Mouse (Mus musculus): ENCODE measurements around the gene Epc2.

Gene Epc2

DNA sequence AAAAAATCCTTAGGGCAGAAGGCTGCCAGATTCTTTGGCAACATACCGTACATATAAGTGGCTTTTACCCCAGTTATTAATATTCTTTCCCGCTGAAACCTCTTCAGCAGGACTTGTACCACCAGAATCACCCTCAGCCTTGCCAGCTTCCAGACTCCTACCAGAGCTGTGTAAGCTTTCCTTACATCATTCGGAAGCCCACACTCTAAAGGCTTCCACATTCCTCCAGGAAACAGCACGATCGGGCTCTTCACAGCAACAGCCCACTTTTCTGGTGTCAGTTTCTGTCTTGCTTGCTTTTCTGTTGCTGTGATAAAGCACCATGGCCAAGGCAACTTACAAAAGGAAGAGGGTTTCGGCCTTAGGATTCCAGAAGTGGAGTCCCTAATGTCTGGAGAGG, 21.2 kb downstream of the Epc2 start:
- DNase-seq = no peak

DNA sequence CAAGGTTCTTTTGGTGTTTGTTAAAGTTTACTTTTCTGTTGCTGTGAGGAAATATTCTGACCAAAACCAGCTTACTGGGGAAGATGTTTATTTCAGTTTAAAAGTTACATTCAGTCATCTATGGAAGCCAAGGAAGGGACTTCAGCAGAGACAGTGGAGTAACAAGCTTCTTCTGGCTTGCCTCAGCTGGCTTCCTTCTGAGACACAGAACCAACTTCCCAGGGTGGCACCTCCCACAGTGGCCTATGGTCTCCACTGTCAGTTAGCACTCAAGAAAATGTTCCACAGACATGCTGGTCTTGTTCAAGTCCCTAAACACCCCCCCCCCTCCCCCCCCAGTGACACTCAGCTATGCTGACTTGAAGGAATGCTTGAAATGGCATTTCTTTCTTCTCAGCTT, 30.9 kb downstream of the Epc2 start:
- DNase-seq = no peak

DNA sequence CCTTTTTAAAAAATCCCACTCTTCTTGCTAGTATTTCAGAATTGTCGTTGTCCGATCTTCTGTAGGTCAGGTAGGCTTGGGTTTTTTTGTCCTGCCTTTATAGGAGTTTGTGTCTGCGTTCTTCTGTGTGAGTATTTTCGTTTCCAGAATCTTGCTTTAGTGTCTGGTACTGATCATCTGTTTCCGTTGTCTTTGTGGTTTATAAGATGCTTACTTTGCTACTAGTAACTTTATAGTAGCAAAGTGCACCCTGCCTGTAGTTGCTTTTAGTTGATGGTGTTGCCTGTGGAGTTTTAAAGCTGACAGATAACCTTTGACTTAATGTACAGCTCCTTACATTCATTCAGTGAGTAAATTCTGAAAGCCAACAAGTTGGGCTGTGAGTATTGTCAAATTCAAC, 32.1 kb downstream of the Epc2 start:
- DNase-seq = no peak

DNA sequence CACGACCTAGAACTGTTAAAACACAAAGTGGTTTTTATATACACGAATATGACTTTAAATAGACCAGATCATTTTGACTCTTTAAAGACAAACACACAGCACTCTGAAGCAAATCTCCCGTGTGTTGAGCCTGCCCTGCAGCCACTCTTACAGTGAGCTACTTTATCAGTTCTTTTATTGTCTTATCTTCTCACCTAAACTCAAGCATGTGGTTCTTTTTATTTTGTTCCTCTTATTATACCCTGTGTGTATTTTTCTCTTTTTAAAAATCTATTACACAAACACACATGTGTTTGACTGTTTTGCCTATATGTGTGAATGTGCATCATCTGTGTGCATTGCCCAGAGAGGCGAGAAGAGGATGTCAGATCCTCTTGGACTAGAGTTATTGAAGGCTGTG, 50.1 kb downstream of the Epc2 start:
- DNase-seq = no peak

DNA sequence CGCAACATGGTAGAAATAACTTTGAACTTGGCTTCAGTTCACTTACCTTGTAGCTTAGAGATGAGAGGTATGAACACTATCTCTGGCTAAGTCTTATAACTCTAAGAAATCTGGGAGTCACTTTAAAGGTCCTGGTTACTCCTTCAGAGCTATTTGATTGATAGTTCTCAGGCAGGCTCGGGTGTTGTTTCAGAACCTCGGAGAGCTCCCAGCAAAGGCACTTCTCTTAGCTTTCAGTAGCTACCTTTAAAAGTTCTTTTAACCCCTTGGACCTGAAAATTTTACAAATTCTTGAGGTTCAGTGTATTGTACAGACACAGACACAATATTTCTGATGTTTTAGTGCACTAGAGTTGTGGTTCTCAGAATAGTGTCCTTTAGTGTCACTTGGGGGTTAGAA, 52.3 kb downstream of the Epc2 start:
- no peak for DNase-seq

DNA sequence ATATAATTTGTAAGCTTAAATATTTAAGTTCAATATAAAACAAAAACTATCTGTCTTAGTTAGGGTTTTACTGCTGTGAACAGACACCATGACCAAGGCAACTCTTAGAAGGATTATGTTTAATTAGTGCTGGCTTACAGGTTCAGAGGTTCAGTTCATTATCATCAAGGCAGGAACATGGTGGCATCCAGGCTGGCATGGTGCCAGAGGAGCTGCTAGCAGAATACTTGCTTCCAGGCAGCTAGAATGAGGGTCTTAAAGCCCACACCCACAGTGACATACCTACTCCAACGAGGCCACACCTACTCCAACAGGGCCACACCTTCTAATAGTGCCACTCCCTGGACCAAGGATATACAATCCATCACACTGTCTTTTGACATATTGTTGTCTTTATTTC, 53.9 kb downstream of the Epc2 start:
- DNase-seq = peak; percentile 54 to 55

DNA sequence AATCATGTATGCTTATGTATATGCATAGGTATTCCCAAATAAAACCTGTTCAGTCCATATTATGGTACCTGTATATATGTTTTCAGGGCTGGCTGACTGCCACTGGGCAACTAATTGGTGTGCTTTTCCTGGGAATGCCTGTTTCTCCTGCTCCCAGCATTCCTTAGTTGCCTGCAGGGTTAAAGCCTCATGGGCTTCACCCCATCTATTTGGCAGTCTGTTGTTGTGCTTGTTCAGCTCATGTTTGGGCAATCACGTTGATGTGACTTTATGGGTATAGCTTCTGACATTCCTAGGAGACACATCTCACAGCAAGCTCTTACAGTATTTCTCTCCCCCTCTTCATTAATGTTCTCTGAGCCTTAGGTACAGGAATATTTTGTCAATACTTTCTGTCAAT, 59.5 kb downstream of the Epc2 start:
- DNase-seq = no peak

DNA sequence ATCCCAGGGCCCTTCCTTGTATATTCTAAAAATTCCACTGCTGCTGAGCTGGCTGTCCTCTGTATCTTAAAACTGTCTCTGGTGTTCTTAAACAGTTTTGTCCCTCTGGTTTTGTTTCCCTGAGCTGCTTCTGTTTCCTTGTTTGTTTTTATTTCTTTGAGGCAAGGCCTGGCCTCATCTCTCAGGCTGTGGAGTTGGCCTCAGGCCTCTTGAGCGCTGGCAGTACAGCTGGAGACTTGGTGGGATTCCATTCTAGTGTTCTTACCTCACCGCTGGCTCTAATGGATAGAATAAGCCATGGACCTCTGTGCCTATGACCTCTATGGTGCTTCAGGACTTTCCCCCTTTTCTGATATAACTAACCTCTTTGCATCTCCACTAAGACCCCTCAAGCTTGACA, 64.7 kb downstream of the Epc2 start:
- no peak for DNase-seq

DNA sequence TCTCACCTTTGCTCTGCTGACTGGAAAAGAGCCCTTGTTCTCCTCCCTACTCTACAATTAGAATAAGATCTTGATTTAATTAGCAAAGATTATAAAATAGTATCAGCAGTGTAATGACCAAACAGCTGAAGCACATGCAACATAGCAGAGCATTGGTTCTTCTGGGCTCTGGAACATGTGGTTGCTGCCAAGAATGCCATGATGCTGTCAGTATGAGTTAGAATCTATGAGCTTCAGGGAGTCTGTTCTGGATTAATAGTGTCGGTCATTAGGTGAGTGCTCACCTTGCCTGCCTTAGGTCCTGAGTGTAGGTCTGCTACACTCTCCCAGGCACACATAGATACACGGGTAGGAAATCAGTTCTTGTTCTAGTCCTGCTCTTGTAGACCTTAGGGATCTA, 69.1 kb downstream of the Epc2 start:
- peak; percentile 51 to 54 for DNase-seq

DNA sequence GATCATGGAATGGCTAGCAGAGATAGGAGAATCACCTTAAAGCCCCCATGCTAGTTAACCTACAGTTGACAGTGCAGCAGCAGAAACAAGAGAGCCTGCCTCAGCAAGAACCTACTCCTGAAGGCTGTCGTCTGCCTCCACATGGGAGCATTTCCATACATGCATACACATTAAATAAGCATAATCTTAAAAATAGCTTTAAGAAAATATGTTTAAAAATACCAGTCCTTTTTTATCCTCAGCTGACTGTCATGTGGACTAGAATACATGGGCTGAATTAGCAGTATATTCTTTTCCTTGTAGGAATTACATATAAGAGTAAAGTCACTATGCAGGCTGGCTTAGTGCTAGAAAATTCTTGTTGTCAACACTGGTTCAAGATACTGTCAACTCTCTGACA, 69.7 kb downstream of the Epc2 start:
- DNase-seq = no peak

DNA sequence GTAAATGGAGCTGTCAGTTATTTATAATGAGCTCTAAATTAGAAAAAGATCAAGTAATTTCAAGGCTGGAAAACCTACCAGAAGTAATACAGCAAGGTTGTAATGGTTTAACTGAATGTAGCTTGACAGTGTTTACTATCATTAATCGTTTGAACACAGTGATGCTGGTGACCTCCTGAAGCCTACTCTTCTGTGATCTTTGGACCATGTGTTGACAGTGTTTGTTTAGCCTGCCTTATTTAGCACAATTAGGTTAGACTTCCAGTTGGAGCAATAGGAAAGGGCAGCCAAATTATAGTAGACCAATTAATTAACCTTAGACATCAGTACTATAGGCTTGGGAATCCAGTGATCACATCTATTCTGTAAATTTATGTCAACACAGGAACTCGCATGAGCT, 70.3 kb downstream of the Epc2 start:
- DNase-seq = no peak

DNA sequence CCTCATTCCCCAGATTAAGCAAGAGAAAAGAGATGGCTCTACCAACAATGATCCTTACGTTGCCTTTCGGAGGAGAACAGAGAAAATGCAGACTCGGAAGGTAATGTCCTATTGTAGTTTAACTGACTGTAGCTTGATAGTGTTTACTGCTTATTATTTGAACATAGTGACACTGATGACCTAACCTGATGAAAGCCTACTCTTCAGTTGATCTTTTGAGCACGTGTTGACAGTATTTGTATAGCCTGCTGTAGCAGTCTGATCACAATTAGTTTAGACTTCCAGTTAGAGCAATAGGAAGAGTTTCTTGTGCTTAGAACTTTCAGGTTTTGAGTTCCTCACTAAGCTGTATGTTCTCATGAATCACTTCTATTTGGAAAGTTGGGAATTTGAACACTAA, 71.3 kb downstream of the Epc2 start:
- DNase-seq = no peak

DNA sequence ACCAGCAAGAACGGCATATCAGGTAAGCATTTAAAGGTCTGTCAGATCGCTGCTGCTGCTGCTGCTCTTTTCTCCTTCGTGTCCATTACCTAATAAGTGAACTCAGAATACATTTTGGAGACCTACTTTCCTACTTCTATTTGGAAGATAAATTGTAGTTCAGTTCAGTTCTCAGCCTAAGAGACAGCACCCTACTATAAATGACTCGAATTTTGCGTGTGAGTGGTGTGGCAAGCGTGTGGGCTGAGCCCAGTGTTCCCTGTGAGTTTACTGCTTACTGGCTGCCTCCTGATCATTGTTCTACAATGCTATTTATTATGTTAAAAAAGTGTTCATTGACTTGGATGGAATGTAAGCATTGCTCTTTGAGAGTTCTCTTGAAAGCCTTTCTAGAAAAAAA, 85.9 kb downstream of the Epc2 start:
- no peak for DNase-seq

DNA sequence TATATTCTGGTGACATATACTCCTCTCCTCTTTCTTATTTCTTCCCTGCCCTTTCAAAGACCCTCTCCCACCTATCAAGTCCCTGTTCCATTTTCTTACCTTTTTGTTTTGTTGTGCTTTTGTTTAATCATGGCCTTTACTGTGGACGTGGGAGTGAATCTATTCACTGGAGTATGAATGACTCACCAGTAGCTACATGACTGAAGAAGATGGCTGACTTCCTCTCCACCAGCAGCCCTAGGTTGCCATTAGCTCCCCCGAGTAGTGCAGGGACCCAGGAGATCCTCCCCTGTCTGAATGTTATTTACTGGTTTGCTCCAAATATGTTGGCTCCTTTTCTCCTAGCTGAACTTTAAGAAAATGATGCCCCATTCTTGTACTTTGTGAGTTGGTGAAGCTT, 86.8 kb downstream of the Epc2 start:
- DNase-seq = no peak

DNA sequence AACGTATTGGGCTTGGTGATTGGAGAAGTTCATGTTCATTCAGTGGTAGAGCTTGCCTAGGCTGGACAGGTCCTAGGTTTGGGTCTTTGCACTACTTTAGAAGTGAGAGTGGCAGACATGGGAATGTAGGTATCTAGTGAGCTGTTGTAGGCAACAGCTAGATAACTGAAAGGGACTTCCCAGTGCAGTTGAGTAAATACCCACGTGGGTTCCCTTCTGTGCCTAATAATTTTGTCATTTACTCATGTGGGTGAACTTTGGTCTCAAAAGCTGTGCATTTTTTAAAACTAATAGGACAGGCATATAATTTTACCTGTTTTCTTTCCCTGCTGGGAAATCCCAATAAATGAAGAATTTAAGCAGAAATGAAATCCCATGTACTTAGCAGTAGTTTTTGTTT, 88.5 kb downstream of the Epc2 start:
- DNase-seq = no peak

DNA sequence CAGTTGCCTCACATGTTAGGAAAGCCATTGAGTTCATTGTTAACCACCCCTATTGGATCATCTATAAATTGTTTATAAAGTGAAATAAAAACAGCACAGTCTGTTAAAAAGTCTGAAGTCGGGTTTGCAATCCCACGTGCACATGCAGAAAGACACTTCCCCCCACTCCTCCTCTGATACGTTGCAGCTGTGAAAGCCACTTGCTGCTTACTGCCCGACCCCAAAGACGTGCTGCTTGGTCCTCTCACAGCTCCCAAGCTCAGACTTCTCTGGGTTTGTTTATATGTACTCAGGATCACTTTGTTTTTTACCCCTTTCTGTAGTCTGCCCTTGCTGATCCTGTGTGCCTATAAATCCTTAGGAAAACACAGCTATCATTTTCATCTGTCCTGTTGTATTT, 96.5 kb downstream of the Epc2 start:
- DNase-seq = no peak

DNA sequence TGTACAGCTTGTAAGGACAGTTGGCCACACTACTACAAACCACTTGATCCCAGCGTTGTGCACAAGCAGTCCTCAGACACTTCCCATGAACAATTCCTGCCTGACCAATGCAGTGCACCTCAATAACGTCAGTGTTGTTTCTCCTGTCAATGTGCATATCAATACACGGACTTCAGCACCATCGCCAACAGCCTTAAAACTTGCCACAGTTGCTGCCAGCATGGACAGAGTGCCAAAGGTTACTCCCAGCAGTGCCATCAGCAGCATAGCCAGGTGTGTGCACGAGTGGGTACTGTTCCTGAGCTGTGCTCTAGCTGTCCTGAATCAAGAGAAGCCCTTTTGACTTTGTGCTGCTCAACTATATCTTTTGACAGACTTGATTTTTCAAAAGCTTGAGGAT, 97.2 kb downstream of the Epc2 start:
- DNase-seq = no peak

DNA sequence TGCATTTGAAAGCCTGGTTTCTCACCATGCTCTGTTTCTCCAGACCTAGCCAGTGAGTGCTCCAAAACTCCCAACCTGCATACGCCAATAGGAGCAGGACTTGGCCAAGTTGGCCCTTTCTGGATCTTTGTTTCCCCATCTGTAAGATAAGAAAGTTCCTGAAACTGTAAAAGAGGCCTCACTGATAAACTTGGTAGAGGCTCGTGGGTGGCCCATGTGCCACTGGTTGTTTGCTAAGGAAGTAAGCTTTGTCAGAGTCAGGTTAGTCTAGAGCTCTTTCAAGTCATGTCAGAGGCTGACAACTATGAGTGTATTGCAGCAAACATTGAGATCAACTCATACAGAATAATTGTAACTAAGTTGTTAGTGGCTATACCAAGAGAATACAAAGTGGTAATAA, 101.8 kb downstream of the Epc2 start:
- DNase-seq = no peak

DNA sequence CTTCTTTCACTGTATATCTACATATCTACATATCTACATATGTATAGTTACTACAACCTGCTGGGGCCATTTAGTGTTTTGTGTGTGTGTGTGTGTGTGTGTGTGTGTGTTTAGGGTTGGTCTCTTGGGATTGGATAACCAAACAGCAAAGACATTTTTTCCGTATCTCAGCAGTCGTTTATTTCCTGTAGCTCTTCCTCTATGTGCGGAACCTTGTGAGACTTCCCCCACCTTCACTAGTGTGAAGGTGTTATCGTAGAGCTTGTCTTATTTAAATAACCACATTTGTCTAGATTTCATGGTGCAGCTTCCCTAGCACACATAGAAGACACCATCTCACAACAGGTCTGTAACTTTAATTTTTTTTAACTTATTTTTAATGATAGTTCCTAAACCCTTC, 106.1 kb downstream of the Epc2 start:
- DNase-seq = no peak

DNA sequence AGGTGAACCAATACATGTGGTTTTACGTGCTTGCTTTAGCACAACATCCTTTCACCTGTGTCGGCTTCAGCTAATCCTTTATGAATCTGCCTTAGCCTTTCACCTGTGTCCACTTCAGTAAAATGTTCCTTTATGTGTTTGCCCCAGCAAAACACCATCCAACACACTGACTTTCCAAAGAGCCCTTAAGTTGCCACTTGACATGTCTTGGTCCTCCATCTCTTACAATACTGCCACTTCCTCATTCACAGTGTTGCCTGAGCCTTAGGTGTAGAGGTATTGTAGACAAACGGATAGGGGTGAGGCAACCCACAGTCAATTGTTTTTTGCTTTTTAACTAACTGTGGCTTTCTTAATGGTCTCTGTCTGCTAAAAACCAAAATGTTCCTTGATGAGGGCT, 107.1 kb downstream of the Epc2 start:
- no peak for DNase-seq

DNA sequence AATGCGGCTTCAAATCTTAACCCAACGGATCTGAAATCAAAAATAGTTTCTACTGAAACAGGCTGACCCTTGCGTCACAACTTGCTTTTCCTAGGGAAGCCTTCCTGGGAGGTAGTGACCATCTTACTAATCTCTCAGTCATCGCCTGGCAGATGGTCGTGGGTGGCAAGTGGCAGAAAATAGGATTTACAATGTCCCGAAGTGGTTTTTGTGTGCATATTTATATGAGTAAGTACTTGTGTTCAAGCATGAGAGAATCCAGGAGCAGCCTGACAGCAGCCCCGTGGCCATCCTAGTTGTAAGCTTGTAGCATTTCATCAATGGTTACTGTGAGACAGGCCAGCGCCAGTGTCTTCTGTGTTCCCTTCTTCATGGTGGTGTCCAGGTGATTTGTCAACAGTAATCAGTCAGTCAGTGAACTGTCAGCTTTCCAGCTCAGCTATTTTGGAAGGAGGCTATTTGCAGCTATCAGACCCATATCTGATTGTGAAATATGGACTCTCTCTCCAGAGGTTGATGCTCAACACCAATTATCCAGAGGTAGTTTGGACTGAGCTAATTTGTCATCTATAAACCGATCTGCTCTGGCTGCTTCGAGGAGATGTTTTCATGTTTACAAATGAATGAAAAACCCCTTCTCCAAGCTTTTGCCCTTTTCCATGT, 111.5 kb downstream of the Epc2 start:
- peak; percentile 30 to 32 for DNase-seq

DNA sequence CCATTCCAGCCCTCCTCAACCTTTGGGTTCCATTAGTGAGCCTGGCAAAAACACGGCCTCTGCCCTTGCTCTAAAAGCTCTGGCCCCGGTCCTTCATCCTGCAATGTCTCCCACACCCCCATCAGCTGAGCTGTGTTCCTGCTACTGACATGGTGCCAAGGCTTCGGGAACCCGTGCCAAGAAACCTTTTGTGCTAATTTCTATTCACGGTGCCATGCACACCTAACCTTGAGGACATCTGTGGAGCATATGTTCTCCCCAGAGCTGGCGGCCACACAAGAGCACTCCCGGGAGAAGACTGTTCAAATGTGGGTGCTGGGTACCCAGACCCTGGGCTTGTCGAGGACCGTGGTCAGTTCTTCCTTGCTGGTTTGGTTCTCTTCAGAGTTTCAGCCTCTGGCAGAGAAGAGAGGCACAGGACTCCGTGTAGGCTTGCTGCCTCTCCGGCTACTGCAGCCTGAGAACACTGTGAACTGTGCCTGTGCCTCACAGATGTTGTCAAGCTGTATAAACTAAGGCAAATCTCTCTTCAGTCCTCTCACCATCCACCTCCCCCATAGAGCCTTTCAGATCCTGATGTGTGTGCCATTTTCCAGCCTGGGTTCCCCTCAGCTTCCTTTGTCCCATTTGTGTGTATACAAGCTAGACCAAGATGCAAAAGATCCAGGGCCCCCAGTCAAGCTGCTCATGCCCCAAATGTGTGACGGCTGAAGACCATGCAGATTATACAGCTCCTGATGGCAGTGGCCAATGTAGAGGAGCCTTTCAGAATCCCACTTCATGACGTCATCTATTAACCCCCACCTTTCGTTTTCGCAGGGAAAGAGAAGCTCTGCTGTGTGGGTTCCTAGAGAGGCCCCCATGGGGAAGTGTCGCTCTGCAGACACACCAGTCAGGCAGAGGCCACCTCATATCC, 118.8 kb downstream of the Epc2 start:
- peak; percentile 95 for DNase-seq

DNA sequence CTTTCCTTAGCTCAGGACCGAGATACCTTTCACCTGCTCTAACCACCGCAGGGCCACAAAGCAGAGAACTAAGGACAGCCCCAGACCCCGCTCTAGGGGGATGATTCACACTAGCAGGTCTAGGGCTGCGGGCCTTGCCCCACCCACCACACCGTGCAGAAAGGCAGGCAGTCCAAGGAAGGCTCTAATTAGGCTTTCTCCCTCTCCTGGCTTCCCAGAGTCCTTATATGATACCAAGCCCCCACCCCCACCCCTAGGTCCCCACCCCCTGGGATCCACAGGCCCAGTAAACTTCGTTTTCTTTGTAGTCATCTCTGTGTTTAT, 119.5 kb downstream of the Epc2 start:
- no peak for DNase-seq

DNA sequence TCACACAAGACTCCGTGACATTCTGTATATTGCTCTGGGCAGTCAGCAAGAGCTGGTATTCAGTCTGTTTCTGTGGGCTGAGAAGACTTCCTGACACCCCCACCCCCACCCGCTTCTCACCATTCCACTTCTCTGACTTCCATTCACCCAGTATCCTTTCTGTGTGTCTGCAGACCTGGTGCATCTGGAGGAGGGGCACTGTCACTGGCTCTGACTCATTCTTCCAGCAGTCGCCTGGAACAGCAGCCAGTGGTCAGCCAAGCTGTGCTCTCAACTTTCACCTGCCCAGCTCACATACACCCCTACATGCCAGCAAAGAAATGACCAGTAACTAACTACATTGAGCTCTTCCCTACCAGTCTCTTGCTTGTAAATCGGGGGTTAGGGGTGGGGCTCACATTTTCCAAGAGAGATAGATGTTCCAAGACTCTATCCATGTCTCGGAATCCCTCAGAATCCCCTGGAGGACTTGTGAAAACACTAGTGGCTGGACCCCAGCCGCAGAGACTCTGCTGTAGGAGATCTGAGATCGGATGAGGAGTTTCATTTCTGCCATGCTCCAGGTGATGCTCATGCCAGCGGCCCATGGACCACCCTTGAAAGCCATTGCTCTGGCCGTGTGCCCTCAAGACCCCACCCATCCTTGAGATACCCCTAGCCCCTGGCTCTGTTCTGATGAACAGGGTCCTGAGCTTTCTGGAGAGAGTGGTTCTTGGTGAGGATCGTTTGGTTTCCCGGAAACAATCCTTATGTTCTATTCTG, 120.1 kb downstream of the Epc2 start:
- DNase-seq = no peak

Measured in cerebellum, postnatal 10 days (tissue).